Mouse (Mus musculus) induced T-regulatory cell, adult 2 months (primary cell): ENCODE measurements at regions not wholly inside any gene's neighbourhood (a gene's known extent, or its start where the extent isn't known, plus 50 kb on each side); places are given as distances from the start of the nearest gene placed in this dataset.
A peak's percentile ranks its signal among the peaks of the same experiment; 100 is the strongest.

ENCODE experiments used
- DNase-seq: peaks from one replicate; pipeline ENCODE4 v3.0.0-alpha.2; 2012; ENCODE audit warnings: low read depth

- no peak for DNase-seq
Observed at GRCm38 (mm10) chr15:65733326-65733725, 718.6 kb upstream of the Gm21961 start.

GRCm38 (mm10) chr15:65731308-65731707 lies 716.6 kb upstream of the Gm21961 start:
- DNase-seq = peak; percentile 87

DNA sequence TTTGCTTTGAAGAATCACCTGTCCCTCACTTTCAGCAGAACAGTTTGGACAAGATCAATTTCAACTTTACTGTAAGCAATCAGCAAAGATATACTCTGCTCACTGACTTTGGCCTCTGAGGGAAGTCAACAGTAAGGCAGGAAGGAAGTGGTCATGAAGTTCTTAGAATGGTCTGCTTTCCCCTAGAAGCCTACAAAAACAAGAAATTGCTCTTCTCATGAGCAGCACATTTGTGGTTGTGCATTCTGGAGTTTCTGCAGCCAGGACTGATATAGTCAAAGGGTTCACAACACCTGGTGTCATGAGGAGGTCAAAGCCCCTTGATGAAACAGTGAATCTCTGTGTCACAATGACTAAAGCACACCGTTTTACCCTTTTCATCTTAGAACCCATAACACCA lies 712.4 kb upstream of the Gm21961 start:
- DNase-seq = peak; percentile 80

DNA sequence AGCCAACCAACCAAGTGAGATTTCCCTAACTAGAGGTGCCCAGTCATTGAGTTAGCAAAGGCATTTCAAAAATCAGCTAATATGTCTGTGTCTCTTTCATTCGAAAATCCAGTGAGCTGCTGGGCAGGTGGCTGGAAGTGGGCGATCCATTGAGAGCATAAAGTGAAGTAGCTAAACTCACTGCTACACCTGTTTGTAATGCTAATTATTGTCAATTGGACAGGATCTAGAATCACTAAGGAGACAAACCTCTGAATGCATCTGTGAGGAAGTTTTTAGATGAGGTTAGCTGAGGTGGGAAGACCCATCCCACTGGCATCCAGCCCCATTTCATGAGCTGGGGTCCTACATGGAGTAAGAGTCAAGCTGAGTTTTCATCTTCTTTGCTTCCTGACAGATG lies 711.6 kb upstream of the Gm21961 start:
- DNase-seq = no peak

DNA sequence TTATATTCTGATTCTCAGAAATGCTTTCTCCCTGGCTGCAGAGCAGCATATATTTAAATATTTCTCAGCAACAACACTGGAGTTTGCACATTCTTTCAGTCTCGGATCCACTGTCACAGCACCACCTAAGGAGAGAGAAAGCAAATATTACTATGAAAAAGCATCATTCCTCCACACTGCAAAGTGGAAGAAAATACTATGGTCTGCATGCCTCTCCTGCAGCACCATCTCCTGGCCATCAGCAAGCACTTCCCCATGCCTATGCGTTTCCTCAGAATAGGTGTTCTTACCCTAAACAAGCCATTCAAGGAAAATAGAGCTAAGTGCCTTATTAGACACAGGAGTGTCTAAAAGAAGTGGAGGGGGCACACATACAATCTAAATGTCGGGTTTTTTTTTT lies 688.9 kb upstream of the Gm21961 start:
- DNase-seq = peak; percentile 42

DNA sequence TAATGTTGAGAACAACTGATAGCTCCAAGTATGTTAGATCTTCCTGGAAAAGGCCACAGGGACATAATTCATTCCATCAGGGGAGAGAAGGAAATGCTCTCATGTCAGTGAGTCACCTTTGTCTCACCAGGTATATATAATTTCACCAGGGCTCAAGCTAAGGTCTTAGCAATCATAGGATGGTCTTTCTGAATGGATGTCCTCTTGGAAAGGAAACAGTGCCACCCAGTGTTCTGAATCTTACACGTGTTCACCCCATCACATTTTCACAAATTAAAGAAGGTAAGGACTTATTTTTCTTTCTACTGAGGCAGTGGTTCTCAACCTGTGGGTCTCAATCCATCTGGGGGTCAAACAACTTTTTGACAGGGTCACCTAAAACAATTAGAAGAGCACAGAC lies 686.8 kb upstream of the Gm21961 start:
- peak; percentile 23 for DNase-seq

DNA sequence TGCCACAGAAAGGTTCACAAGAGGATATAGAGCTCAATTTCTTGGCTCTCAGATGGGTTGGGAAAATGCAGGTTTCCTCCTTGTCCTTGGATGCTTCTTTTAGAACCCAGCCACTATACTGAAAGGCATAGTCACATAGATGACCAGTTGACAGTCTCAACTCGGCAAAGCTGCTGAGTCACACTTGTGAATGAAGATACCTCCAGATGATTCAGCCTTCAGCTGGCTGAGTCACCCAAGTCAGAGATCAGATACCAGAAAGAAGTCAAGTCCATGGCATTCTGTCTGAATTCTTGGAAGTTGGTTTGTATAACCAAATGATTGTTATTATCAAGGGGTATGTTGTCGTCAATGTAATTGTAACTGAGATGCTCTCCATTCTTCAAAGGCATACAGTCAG lies 683.9 kb upstream of the Gm21961 start:
- DNase-seq = no peak
